Mouse (Mus musculus) cerebellum, adult 11 months (tissue): ENCODE results near the gene Pikfyve.

ENCODE experiments used
- DNase-seq: peaks from one replicate; pipeline ENCODE4 v3.0.0; 2022

Pikfyve gene

DNA sequence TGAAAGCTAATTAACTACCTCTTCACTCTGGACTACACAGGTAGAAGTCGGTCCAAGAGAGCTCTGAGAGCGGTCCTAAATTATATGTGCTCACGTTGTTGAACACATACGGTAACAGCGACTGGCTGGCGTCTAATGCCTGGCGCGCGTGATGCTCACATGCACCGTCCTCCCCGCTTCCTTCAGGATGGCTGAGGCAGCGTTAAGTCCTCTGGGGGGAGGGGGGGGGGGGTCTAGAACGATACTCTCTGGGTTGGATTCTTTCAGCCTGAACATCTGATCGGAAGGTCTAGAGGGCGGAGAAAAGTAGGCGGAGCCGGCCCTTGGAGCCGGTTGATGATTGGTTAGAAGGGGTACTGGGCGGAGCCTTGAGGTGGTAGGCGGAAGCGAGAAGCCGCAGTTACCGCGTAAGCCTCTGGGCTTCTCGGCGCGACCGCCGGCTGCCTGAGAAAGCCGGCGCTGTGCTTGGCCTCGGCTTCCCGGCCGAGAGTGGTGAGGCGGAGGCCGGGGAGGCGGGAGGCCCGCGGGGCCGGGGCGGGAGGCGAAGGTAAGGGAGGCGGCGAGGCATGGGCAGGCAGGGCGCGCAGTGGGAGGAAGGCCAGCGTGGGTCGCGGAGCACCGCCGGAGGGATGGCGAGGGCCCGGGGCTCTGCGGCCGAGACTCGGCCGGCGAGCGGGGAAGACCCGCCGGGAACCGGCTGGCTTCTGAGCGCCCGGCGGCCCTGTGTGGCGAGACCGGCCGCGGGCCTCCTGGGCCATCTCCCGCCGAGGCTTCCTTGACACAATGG lies at the start of gene Pikfyve, which contains the start of gene Idh1:
Gene Pikfyve (plus strand): TSS at position 397 of the 787 bp plus-strand sequence.
Gene Idh1 (minus strand): TSS at position 214 of the 787 bp plus-strand sequence.
- DNase-seq = peak; percentile 98

DNA sequence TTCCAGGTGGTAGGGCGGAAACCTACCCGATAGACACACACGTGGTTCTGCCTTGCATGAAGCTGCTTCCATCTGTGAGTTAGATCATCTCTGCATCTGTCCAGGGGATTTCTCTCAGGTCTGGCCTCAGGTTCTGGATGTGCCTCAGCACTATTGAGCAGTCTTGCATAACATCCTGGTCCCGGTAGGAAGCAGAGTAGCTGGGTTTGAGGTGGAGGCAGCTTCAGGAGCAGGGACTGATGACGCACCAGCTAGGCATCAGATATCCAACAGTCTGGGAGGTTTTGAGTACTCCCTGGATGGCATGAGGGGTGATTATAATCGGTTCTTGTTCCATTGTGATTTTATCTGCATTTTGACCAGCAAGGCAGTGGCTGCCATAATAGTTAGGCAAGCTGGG lies 48.9 kb upstream of the Pikfyve start:
- DNase-seq = no peak

DNA sequence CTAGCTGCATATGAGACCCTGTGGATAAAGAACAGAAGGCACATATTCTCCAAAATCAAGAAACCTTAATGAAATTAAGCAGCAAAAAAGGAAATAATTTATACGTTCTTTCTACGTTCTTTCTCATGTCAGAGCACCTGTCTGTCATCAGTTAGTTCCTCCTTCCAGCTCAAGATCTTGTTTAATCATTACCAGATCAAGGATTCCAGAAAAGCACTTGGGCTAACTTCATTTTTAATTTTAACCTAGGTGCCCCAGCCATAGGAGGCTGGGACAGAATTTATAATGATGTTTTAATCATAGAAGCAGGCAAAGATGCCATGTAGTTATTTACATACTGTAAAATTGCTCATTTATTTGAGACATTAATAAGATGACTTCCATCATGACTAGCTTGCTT lies 41.7 kb upstream of the Pikfyve start:
- no peak for DNase-seq

DNA sequence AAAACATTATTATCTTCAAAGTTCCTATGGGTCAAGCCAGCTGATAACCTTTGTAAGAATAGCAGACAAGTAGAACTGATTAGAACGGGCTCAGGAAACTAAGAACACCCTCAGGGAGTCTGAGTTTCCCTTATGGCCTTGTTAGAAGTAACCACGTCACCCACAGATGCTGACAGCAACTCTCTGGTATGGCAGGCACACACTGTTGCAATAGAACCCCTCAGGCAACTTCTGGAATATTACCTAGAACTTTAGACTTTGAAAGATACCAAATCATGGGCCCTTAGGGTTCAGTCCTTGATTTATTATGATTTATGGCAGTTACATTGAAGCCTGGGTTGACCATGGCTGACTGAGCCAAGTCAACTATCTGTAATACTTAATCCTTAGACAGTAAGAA lies 39.9 kb upstream of the Pikfyve start:
- DNase-seq = no peak

DNA sequence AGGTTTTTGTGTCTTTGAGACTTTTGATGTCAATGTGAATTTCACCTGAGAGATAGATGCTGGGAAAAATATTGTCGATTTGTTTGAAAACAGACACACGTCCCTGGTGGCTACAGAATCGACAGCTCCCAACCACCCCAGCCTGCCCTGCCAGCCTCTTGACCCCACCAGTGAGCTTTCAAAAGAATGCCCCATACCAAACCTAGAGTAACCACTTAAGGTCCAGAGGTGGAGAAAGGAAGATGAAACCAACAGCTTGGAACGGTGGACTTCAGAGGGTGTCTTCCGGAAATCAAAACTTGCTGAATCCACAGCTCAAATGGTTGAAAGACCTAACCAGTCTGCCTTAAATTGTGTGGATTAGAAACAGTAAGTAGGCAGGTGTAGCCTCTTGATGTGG lies 39.2 kb upstream of the Pikfyve start:
- no peak for DNase-seq

DNA sequence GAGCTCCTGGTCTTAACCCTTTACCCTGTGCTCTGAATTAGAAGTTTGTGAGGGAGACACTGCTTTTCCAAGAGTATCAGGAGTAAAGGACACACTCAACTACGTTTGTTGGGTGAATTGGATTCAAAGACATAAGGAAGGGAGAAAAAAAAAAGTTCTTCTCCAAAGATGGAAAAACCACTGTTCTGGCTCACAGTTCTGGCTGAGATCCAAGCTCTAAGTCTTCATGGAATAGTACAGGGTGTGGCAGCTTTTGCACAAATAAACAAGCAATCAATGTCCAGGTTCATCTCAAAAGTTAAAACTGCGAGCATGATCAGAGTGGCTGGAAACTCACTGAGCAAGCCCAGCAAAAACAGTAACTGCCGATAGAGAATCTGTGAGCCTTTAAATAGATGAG lies 38.5 kb upstream of the Pikfyve start:
- no peak for DNase-seq

DNA sequence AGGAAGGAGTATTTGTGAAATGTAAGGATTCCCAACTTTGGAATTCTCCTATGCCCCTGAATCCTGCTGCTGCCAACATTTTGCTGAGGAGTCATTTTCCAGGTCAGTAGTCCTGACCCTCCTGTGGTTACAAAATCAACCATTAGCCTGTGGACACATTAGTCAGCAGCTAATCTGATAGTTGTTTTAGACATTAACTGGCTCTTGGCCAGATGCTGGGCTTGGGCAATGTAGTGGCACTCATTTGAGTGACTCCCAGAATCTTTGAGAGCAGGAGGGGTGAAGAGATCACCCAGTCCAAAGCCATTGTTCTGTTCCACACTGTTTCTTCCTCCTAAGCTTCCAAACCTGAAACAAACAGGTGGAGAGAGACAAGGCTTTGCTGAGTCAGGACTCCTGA lies 31.7 kb upstream of the Pikfyve start:
- no peak for DNase-seq

DNA sequence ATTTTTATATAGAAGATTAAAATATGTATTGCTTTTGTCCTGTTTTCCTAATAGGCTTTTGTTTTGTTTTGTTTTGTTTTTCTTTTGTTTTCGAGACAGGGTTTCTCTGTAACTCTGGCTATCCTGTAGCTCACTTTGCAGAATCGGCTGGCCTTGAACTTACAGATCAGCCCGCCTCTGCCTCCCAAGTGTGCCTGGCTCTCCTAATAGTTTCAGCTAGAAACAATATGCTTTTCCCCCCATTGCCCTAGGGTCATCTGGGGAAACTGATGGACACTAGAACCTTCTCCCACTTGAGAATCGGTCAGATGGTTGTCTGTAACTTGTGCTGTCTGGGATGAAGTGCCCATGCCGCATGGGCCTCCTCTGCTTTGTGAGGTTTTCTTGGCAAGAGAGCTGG lies 30.4 kb upstream of the Pikfyve start:
- no peak for DNase-seq

DNA sequence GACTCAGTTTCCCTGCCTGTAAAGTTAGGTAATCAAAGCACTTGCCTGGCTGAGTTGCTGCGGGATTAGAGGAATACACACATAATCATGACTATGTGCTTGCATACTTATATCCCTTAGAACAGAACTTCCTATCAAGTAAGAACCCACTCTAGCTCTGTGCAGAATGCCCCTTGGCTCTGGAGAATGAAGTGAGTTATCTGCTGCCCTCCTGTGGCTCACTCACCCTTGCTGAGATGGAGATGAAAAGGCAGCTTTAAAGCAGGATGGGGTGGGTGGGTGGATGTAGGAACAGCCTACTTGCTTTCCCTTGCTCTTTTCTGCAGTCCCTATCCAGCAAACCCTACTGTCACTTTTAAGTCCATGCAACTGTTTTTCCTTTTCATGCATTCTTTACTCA lies 24.3 kb upstream of the Pikfyve start:
- DNase-seq = no peak

DNA sequence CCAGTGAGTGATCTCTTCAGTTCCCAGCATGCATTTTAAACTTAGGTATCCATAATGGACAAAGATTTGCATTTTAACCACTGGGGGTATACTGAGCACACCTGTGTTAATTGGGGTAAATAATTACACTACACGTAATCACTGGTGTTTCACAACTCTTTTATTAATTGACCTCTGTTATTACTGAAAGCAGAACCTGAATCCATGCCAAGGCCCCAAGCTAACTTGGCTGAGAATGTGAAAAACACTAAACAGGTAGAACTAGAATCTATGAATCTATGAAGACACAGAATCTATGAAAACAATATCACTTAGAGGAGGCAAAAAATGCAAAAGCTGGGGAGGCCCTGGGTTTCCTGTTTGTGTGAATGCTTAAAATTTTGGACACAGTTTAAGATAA lies 19.0 kb upstream of the Pikfyve start:
- DNase-seq = no peak

DNA sequence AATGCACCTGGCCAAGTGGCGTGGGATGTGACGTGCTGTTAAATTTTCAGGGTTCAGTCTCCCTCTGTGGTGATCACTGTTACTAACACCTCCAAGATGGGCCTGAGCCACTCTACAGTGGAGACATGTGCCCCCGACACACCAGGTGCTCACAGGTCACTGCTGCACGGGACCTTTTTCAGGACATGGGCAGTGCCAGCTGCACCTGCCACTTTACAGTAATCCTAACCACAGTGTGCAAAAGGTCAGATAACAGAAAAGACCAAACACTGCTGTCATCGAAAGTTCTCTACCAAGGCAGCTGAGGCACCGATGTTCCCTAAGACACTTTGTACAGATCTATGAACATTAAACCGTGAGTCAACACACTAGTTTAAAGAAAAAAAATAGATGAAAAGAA lies 16.9 kb upstream of the Pikfyve start:
- DNase-seq = no peak

DNA sequence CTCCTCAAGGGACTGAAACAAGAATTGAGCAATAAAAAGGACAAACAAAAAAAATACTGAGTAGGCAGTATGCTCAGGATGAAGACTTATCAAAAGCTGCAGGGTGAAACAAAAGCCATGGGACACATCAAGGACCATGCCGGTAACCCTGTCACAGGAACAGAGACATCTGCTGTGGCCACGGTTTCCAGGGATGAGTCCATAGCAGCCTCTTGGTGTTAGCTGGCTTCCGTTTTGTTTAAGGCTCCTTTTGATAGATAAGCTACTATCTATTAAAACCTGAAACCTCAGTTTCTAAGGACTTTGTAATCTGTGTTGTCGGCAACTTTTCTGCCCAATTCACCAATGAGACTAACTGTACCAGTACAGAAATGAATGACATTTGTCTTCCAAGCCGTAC lies 16.5 kb upstream of the Pikfyve start:
- no peak for DNase-seq

DNA sequence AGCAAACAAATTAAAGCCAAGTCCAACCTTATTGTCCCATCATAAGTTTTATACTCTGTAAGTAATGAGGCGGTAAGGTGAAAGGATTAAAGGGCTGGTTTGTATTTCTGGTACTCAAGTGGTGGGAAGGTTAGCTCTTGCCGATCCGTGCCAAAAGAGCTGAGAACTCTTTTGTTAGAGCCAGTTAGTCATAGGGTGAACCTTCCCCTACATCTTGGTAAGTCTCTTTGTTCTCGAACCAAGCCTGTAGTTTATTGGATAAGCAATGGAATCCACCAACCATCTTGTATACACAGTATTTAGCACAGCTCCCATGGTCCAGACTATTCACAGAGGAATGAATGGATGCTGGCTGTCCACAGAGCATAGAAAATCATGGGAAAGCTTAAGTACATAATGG lies 14.9 kb upstream of the Pikfyve start:
- DNase-seq = no peak

DNA sequence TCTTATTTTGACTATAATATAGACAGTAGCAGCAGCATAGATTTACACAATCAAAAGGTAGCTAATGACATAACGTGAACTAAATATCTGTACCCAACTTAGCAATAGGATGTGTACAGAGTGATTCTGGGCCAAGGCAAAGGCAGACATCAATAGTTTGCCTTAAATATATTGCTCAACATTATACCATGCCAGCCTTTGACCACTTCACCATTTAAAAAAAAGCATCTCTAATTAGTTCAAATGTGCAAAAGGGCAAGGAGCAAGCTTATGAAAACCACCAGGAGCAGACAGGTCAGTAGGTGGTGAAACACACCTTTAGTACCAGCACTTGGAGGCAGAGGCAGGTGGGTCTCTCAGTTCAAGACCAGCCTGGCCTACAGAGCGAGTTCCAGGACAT lies 12.8 kb upstream of the Pikfyve start:
- DNase-seq = no peak

DNA sequence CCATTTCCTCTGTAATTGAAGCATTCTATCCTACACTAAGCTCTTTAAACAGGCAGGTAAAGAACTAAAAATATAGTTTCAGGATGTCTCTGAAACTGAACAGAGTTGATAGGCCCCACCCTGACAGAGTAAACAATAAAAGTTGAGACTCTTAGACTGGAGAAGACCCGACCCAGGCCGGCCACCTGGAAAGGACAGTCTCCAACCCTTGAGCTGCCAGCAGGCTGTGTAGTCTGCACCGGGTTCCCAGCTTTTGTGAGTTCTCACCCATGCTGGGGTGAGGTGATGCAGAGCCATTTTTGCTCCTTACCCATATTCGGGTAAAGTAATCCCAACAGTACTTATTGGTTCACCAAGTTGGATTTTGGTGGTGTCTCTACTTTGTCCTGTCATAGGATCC lies 10.3 kb upstream of the Pikfyve start:
- no peak for DNase-seq

DNA sequence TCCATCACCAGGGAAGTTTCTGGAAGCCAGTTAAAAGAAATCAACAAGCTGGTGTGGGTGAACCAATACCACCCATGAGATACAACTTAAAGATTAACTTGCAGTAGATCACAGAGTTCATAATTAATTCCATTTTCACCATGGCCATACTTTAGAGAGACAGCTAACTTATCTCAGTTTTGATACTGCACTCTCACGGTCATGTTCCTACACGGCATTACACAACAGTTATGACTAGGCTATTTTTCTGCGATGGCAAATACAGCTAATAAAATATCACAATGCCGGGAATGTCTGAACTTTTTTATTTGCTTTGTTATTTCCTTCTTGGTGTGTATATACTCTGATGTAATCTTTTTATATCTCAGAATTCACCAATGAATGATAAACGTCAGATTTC lies 9.6 kb upstream of the Pikfyve start:
- DNase-seq = no peak

DNA sequence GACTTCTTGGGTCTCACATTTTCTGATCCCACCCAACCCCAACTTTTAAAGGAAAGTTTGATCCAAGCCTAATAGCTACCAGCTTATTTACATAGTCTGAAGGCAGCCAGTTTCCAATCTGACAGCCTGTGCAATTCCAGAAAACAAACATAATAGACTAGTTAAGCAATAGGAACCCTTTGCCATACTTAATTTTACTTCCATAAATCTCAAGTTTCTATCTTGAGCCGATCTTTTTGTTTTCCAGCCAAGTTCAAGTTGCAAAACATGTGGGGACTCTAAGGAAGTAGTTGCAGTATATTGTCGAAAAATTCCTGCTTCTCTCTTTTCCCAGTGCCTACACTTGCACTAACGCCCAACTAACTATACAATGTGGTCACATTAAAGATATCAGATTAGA lies 9.0 kb upstream of the Pikfyve start:
- DNase-seq = no peak

DNA sequence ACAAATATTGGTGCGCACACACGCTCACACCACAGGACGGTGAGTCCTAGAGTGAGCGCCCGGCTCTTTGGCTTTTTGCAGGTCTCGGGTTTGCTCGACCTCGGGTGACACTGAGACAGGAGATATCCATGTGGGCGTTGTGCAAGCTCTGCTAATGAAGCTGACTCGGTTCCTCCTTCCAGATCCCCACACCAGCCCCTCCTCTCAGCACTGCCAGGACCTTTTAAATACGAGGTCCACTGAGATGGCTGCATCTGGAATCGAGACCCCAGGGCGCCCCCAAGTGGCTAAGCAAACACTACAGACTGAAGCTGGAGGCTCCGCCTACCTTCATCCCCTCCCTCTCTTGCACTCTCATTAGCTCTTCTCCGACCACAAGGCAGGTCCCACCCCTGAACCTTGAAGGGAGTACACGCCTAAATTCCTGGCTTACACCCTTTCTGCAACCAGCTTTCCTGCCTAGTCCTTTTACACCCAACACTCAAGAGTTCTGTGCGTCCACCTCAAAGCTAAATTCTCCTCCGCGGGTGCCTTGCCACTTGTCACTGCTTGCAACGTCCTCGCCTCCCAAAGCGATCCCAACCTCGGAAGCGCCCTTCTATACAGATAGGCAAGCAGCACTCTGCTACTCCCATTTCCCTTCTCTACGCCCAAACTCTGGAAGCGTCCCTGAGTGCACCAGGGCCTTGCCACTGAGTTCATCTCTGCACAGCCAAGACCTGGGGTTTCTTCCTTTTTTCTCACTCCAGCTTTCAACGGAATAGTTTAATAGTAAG lies 8.2 kb upstream of the Pikfyve start:
- peak; percentile 84 for DNase-seq

DNA sequence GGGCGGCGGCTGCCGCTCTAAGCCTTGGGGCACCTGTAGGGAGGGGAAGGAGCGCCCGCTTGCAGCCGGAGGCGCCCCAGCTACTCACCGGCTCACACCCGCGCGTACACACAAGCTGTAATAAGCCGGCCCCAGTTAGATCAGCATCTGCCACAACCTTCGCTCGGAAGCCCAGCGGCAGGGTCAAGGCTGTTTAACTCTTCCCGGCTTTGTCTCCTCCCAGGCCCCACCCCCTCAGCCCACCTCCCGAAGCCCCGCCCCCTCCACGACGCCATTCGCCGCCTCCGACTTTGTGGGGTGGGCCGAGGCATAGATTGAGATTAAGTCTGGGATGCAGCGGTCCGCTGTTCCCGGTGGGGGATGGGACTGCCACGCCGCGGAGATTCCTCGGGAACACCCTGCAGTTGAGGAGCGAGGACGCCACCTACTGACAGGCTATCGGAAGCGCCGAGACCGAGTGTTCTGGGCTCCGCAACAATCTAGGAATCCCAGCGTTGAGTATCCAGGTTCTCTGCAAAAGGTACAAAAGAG lies 7.5 kb upstream of the Pikfyve start:
- peak; percentile 94 for DNase-seq

DNA sequence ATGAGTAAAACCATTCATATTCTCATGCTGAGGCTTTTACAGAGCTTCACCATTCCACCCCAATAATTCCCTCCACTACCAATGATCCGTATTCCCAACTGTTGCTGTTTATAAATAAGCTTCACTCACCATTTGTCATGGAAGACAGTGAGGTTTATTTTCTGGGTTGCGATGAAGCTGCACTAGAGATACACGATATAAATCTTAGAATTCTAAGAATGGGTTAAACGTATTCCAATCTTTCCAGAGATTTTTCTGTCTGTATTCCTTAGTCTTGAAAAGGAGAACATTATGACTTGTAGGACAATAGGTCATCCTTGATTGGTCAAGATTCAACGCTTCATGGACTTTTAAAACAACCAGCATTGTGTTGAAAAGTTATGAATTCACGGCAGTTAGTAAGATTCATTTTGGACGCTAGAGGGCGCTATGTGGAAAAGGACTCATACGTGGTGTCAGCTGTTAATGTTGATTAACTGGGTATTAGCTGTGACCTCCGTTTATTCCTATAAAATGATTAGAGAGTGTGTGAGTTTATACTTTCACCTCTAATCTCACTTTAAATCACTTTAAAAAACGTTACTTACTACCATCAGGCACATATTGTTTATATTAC lies 6.7 kb upstream of the Pikfyve start:
- peak; percentile 38 for DNase-seq

DNA sequence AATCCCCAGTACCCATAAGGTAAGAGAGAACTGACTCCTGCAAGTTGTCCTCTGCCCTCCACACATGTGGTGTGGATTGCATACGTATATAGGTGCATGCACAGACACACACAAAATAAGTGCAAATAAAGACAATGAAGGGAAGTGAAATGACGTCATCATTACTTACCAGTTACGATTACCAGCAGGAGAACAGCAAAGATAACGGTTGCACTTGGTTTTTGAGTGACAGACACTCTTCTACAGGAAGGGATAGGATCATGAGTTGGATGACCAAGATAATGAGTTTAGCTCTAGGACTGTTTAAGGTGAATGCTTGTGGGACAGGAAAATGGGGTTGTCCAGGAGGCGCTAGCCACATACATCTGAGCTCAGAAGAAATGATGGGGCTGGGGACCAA lies 5.0 kb upstream of the Pikfyve start:
- DNase-seq = no peak

DNA sequence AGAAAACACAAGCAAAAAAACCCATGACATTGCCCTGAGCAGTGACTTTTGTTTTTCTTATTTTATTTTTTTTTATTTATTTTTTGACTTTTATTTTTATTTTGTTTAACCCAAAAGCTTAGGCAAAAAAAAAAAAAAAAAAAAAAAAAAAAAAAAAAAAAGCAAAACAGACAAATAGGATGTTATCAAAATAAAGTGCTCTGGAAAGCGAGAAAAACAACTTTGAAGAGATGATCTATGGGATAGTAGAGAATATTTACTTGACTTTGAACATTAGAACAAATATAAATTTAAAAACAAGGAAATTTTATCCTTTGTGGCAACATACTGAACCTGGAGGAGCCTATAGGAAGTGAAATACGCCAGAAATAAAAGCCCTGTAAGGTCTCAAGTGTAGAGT lies 2.5 kb upstream of the Pikfyve start:
- DNase-seq = no peak

DNA sequence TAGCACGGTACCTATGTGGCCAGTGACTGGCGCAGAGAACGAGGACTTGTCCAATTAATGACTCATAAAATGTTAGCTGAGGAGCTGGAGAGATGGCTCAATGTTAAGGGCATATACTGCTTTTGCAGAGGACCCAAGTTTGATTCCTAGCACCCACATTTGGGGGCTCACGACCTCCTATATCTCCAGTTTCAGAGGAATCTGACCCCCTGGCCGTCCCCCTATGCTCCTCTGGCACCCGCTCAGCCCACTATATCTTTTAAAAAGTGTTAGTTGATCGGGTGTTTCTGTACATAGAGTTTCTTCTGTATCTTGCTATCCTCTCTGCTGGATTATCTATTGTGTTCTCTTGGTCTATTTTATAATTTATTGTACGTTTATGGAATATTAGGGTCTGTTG lies 1.5 kb upstream of the Pikfyve start:
- no peak for DNase-seq
